Mouse (Mus musculus) G1E (cell line): ENCODE measurements around the gene Grik4.

Source experiments
- CTCF ChIP-seq: IDR thresholded peaks from 2 replicates; pipeline ENCODE4 v1.5.1; 2012; ENCODE audit warnings: low read depth, low read length, inconsistent platforms, mixed read lengths
- GATA1 ChIP-seq: IDR thresholded peaks from 2 replicates; pipeline ENCODE4 v1.6.1; 2012; ENCODE audit warnings: borderline replicate concordance, low read length, inconsistent platforms, mixed read lengths
- POLR2AphosphoS5 ChIP-seq: IDR thresholded peaks from 2 replicates; pipeline ENCODE4 v1.6.1; 2012; ENCODE audit warnings: low read depth, low read length, inconsistent platforms; ENCODE audit not compliant: insufficient replicate concordance
- TAL1 ChIP-seq: conservative IDR thresholded peaks from 2 replicates; pipeline ENCODE4 v1.6.1; 2012; ENCODE audit warnings: low read depth, low read length, inconsistent platforms, mixed read lengths

DNA sequence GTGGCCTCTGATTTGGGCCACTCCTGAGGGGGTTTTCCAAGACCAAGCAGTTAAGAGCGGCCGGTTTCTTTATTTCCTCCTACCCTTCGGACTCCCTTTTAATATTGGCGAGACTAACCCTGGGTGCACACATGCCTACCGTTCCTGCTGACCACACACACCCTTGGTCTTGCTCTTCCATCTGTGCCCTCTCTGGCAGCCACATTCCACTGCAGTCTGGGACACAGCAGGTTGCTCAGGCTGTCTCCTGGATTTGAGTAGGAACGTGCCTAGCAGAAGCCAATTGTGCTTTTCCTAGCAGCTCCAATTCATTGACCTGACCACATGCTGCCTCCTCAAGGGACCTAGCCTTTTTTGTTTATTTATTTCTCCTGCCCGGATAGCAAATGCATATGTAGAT, 365.8 kb downstream of the Grik4 start:
- no peak for TF ChIP-seq CTCF
- TF ChIP-seq POLR2AphosphoS5: no peak
- TF ChIP-seq TAL1: no peak
- no peak for TF ChIP-seq GATA1
